Mouse (Mus musculus): ENCODE results near the gene Mmp10. TPM values are rescaled to one million over a fixed set of nuclear protein-coding genes. Genes with fewer than 3 reads are reported as not detected.

Gene Mmp10
- polyA plus RNA-seq, 1 experiment from 2014 or later = not detected

DNA sequence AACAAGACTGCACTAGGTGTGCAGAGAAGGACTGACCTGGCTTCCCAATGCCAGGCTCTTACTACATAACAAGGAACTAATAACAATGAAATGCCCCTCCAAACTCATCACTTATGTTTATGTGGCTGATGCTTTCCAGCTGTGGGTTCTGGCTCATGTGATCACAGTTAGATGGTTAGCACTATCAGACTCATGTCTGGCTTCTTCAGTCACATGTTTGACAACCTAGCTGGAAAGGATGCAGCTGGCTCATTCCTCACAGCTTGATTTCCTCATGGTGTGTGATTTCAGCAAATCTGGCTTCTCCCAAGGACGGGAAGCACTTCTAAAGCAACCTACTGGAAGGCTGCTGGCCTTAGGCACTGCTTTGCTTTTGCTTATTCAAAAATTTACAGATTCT is 43.3 kb downstream of the Mmp10 start:
- H3K9me3 ChIP-seq (replicated peaks) = no peaks in the 10 kb centered on the region
- H3K27ac ChIP-seq (replicated peaks) = no peak overlapping the region
- no peak overlapping the region for H3K9ac ChIP-seq
- no peaks in the 10 kb centered on the region for H3K27me3 ChIP-seq
- no peaks in the 10 kb centered on the region for H3K4me1 ChIP-seq (replicated peaks)
- no peak for ATAC-seq (ENCODE audit: insufficient read depth)
- WGBS (ENCODE audit: insufficient replicate concordance) = 35% methylated on average over 1 of the region's 1 CpGs
- H3K4me3 ChIP-seq (replicated peaks) = no peak overlapping the region
- no peak overlapping the region for H3K4me2 ChIP-seq
- H3K36me3 ChIP-seq (replicated peaks) = no peaks in the 10 kb centered on the region

DNA sequence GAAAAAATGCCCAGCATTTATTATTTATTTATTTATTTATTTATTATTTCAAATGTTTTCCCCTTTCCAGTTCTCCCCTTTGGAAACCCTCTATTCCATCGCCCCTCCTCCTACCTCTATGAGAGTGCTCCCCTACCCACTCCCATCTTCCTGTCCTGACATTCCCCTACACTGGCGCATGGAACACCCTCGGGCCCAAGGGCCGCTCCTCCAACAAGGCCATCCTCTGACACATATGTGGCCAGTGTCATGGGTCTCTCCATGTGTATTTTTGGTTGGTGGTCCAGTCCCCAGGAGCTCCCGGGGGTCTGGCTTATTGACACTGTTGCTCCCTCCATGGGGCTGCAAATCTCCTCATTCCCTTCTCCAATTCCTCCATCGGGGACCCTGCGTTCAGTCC is 43.8 kb downstream of the Mmp10 start:
- WGBS (ENCODE audit: insufficient replicate concordance) = 74% methylated on average over 7 of the region's 7 CpGs
- Histone ChIP-seq H3K9ac (no peak overlapping the region), H3K27me3 (no peaks in the 10 kb centered on the region), H3K4me3 (replicated peaks) (no peak overlapping the region), H3K36me3 (replicated peaks) (no peaks in the 10 kb centered on the region), H3K9me3 (replicated peaks) (no peaks in the 10 kb centered on the region), H3K27ac (replicated peaks) (no peak overlapping the region), H3K4me1 (replicated peaks) (no peaks in the 10 kb centered on the region), H3K4me2 (no peak overlapping the region)
- no peak for ATAC-seq (ENCODE audit: insufficient read depth)

DNA sequence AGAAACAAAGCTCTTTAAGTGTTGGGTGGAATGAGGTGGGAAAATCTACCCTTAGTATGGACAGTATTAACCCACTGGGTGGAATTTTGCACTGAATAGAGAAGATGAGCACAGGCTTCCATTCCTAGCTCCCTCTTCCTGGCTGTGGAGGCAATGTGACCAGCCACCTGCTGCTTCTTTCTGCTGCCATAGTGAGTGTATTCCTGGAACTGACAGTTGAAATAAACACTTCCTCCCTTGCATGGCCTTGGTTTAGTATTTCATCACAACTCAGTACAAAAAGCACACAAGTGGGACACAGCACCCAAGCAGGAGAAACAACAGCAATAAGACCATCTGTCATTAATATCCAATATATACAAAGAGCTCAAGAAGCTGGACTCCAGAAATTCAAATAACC is 49.8 kb downstream of the Mmp10 start:
- no peak for ATAC-seq (ENCODE audit: insufficient read depth)
- H3K27me3 ChIP-seq = no peaks in the 10 kb centered on the region
- no peak overlapping the region for H3K4me2 ChIP-seq
- no peak overlapping the region for H3K9ac ChIP-seq
- H3K4me1 ChIP-seq (replicated peaks) = no peaks in the 10 kb centered on the region
- H3K4me3 ChIP-seq (replicated peaks) = no peak overlapping the region
- no peaks in the 10 kb centered on the region for H3K9me3 ChIP-seq (replicated peaks)
- H3K27ac ChIP-seq (replicated peaks) = no peak overlapping the region
- H3K36me3 ChIP-seq (replicated peaks) = no peaks in the 10 kb centered on the region

DNA sequence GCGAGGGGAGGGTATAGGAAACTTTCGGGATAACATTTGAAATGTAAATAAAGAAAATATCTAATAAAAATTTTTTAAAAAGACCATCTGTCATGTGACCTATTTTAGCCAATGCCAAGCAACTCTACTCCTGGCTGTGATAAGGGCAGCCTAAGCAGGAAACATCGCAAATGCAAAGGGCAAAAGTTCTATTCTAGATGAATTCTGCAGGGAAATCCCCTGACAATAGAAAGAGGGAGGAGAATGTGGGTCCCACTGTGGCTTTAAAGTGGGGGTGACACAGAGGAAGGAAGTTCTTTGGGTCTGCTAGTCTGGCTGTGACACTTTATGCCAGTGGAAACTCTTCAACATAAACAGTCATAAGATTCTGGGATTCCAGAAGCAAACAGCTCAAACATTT is 51.4 kb downstream of the Mmp10 start:
- Histone ChIP-seq H3K27ac (replicated peaks) (no peak overlapping the region), H3K4me1 (replicated peaks) (no peaks in the 10 kb centered on the region), H3K9ac (no peak overlapping the region), H3K4me3 (replicated peaks) (no peak overlapping the region), H3K9me3 (replicated peaks) (no peaks in the 10 kb centered on the region), H3K4me2 (no peak overlapping the region), H3K36me3 (replicated peaks) (no peaks in the 10 kb centered on the region), H3K27me3 (no peaks in the 10 kb centered on the region)
- 44% methylated on average over 3 of the region's 3 CpGs for WGBS (ENCODE audit: insufficient replicate concordance)
- ATAC-seq (ENCODE audit: insufficient read depth) = no peak

DNA sequence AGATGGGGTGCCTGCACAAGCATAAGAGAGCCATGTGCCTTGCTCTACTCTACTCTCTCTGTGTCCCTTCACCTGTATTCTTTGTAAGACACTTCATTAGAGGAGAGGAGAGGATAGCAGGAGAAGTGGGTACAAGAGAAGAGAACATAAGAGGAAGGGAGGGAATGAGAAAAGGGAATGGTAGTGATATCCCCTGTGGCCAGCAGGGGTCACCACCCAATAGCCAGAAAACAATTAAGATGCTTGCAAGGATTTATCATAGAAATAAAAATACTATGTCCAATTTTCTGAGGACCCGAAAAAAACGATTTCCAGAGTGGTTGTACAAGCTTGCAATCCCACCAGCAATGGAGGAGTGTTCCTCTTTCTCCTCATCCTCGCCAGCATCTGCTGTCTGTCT is 52.2 kb downstream of the Mmp10 start:
- Histone ChIP-seq H3K36me3 (replicated peaks) (no peaks in the 10 kb centered on the region), H3K4me3 (replicated peaks) (no peak overlapping the region), H3K4me2 (no peak overlapping the region), H3K27ac (replicated peaks) (no peak overlapping the region), H3K9ac (no peak overlapping the region), H3K27me3 (no peaks in the 10 kb centered on the region), H3K4me1 (replicated peaks) (no peaks in the 10 kb centered on the region), H3K9me3 (replicated peaks) (no peaks in the 10 kb centered on the region)
- no peak for ATAC-seq (ENCODE audit: insufficient read depth)
- WGBS (ENCODE audit: insufficient replicate concordance) = 26% methylated on average over 3 of the region's 3 CpGs

DNA sequence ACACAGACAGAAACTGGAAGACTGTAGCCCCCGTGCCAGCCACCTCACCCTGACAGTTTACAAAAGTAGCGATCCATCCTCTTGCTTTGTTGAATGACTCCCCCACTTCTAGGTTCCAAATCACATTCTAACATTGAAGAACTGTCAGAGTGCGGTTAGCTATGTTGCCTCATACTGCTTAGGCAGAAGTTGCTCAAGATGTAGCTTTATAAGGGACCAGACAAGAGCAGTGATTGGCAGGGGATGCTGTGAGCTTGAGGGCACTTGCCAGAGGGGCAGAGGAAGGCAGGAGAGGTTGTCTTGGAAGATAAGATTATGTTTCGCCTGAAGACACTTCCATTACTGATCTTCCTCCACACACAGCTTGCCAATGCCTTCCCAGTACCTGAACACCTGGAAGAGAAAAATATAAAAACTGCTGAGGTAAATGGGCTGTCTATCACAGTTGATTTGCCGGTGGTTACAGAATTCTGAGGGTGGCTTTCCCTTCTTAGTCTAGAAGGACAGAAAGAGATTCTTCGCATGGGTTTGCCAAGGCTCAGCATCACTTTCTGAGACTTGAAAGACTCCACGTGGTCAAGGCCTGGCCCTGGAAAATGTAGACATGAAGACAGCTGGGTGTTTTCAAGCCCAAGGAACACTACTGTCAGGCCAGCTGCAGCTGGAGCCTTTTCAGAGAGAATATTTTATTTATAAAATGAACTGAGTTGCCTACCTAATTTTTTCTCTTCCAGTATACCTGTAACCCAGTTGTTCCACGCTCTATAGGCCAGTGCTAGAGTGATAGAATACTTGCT is 56.3 kb downstream of the Mmp10 start, which contains the start of gene Mmp8:
Mmp8 (plus strand) TSS at position 236 of the 797 bp plus-strand sequence.
- H3K4me3 ChIP-seq (replicated peaks) = no peak within 1 kb of the TSS
- no peak within 1 kb of the TSS for H3K9ac ChIP-seq
- no peaks in the 10 kb centered on the region for H3K9me3 ChIP-seq (replicated peaks)
- no peaks in the 10 kb centered on the region for H3K36me3 ChIP-seq (replicated peaks)
- no peak within 1 kb of the TSS for H3K27ac ChIP-seq (replicated peaks)
- no peak within 1 kb of the TSS for H3K4me2 ChIP-seq
- 52% methylated on average over 8 of the region's 8 CpGs for WGBS (ENCODE audit: insufficient replicate concordance)
- no peak for ATAC-seq (ENCODE audit: insufficient read depth)
- H3K27me3 ChIP-seq = no peaks in the 10 kb centered on the region
- H3K4me1 ChIP-seq (replicated peaks) = no peaks in the 10 kb centered on the region

Other genes starting within 250 kb of the Mmp10 start
- 0.09 and 0.12 TPM in 2 replicates for gene Mmp13, start 229.8 kb upstream of the Mmp10 start, polyA plus RNA-seq (2015; fragmentation: Nextera tagmentation; extraction: Ambion mirVana)
- not detected in 2 replicates for gene Mmp12, start 158.0 kb upstream of the Mmp10 start, polyA plus RNA-seq (2015; fragmentation: Nextera tagmentation; extraction: Ambion mirVana)
- not detected in 2 replicates for gene Mmp1b, start 114.3 kb upstream of the Mmp10 start, polyA plus RNA-seq (2015; fragmentation: Nextera tagmentation; extraction: Ambion mirVana)
- not detected in 2 replicates for gene Mmp3, start 56.5 kb upstream of the Mmp10 start, polyA plus RNA-seq (2015; fragmentation: Nextera tagmentation; extraction: Ambion mirVana)
- 11.0 and 15.2 TPM in 2 replicates for gene Mmp8, start 56.1 kb downstream of the Mmp10 start, polyA plus RNA-seq (2015; fragmentation: Nextera tagmentation; extraction: Ambion mirVana)
- 0.13 and 0.15 TPM in 2 replicates for gene Mmp27, start 69.0 kb downstream of the Mmp10 start, polyA plus RNA-seq (2015; fragmentation: Nextera tagmentation; extraction: Ambion mirVana)
- gene Mmp20, start 125.9 kb downstream of the Mmp10 start, polyA plus RNA-seq (2015; fragmentation: Nextera tagmentation; extraction: Ambion mirVana) = not detected in 2 replicates
- not detected in 2 replicates for gene Mmp7, start 189.7 kb downstream of the Mmp10 start, polyA plus RNA-seq (2015; fragmentation: Nextera tagmentation; extraction: Ambion mirVana)

Measured in liver, embryonic 15.5 days (tissue).